Mouse (Mus musculus) midbrain, postnatal 0 days (tissue): Measurements from ENCODE around the gene Ddx39b. TPM values are rescaled to one million over a fixed set of nuclear protein-coding genes. Genes with fewer than 3 reads are reported as not detected.
"Not testable (repeated sequence)": the region's sequence is repeated elsewhere in the genome, so short reads cannot be mapped to it uniquely, and the experiment has no call there.

Experiments
- ATAC-seq: fragments of 200-750 bp; cut with Nextera tagmentation; 2 replicates; pipeline ENCODE4 v1.8.0; 2017; ENCODE audit warnings: moderate number of reproducible peaks, mild to moderate bottlenecking, moderate TSS enrichment, moderate library complexity; ENCODE audit not compliant: low FRiP score
- DNase-seq: peaks from one replicate; pipeline ENCODE4 v3.0.0-alpha.2; 2015; ENCODE audit warnings: low spot score
- H3K27ac ChIP-seq: fragments of 300-500 bp; sonication (generic); 2 replicates; pipeline ENCODE4 v1.5.1; 2014; ENCODE audit warnings: low read depth, mild to moderate bottlenecking, low read length, mixed read lengths
- H3K27me3 ChIP-seq: fragments of 300-500 bp; sonication (generic); 2 replicates; pipeline ENCODE4 v1.6.1; 2014; ENCODE audit warnings: low read length, control low read depth, mixed read lengths; ENCODE audit not compliant: insufficient read depth
- H3K36me3 ChIP-seq: fragments of 300-500 bp; sonication (generic); 2 replicates; pipeline ENCODE4 v1.6.1; 2014; ENCODE audit warnings: low read length, control low read depth, mixed read lengths; ENCODE audit not compliant: insufficient read depth
- H3K4me1 ChIP-seq: fragments of 300-500 bp; sonication (generic); 2 replicates; pipeline ENCODE4 v1.6.1; 2014; ENCODE audit warnings: mild to moderate bottlenecking, control low read depth, antibody characterized with exemption, low read length, mixed read lengths; ENCODE audit not compliant: insufficient read depth
- H3K4me2 ChIP-seq: fragments of 300-500 bp; sonication (generic); 2 replicates; pipeline ENCODE4 v1.6.1; 2014; ENCODE audit warnings: low read depth, mild to moderate bottlenecking, low read length, mixed read lengths; ENCODE audit not compliant: poor library complexity, severe bottlenecking
- H3K4me3 ChIP-seq: fragments of 300-500 bp; sonication (generic); 2 replicates; pipeline ENCODE4 v1.5.1; 2014; ENCODE audit warnings: low read depth, mild to moderate bottlenecking, low read length, moderate library complexity
- H3K9ac ChIP-seq: fragments of 300-500 bp; sonication (generic); replicated peaks from 2 replicates; pipeline ENCODE4 v1.6.1; 2014; ENCODE audit warnings: mild to moderate bottlenecking, low read length, moderate library complexity, mixed read lengths; ENCODE audit not compliant: poor library complexity, severe bottlenecking
- H3K9me3 ChIP-seq: fragments of 300-500 bp; sonication (generic); 2 replicates; pipeline ENCODE4 v1.6.1; 2016; ENCODE audit warnings: low read length, control low read depth
- CTCF ChIP-seq: IDR thresholded peaks from 2 replicates; pipeline ENCODE4 v1.5.1; 2016; ENCODE audit warnings: antibody characterized with exemption, mild to moderate bottlenecking
- WGBS: fragments of 180-500 bp; shearing (Covaris S2); extraction: QIAGEN DNeasy Blood & Tissue Kit; methylation state at CpG from one replicate; pipeline ENCODE4 v1.1.7; 2014; 5-methylcytosine and 5-hydroxymethylcytosine counted together
- polyA plus RNA-seq: library from polyadenylated mRNA; unstranded; fragments of >200 nt; fragmentation: Nextera tagmentation; extraction: Ambion mirVana; gene quantifications from 2 replicates; pipeline ENCODE4 v1.2.1, GENCODE M21; 2015
- total RNA-seq: library from RNA; depleted of rRNA; stranded (reverse); fragments of >200 nt; gene quantifications from 2 replicates; pipeline ENCODE4 v1.2.3, GENCODE M21; 2014

Ddx39b gene
- total and polyA plus RNA-seq, 2 experiments from 2014 or later, result 261 to 329 TPM

GRCm38 (mm10) chr17:35225456-35225855 is 16.1 kb upstream of the Ddx39b start:
- Histone ChIP-seq H3K4me2 (no peak overlapping the region), H3K4me3 (no peak overlapping the region), H3K4me1 (no peaks in the 10 kb centered on the region), H3K9ac (no peak overlapping the region), H3K27ac (no peak overlapping the region), H3K9me3 (no peaks in the 10 kb centered on the region), H3K27me3 (no peaks in the 10 kb centered on the region), H3K36me3 (peaks cover 32% of the 10 kb centered on the region)
- ATAC-seq (no peak), DNase-seq (no peak)
- no peak for TF ChIP-seq CTCF
- 91% methylated on average over 5 of the region's 5 CpGs for WGBS

DNA sequence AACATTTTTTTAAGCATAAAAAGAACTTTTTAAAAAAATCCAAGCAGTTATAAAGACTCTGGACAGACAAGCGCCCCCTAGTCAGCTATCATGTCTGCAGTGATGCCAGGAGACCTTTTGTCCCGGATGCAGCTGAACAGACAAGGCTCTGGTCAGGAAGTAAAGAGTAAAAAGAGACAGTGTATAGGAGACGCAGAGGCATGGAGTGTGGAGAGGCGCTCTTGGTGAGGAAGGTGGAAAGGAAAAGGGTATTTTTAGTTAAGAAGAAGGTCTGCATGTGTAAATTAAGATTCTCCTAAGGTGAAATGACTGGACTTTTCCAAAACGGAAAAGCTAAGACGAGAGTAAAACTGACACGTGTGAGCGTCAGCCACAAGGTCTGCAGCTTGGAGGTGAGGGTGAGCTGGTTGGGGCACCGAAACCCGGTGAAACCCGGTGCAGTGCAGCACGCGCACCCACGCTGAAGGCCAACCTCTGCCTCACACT is 14.9 kb upstream of the Ddx39b start:
- no peak overlapping the region for H3K9ac ChIP-seq
- H3K4me1 ChIP-seq, result no peaks in the 10 kb centered on the region
- peaks cover 33% of the 10 kb centered on the region for H3K36me3 ChIP-seq
- no peaks in the 10 kb centered on the region for H3K27me3 ChIP-seq
- no peak overlapping the region for H3K4me2 ChIP-seq
- ATAC-seq, result no peak
- TF ChIP-seq CTCF, result no peak
- H3K27ac ChIP-seq, result no peak overlapping the region
- DNase-seq, result no peak
- H3K4me3 ChIP-seq, result no peak overlapping the region
- H3K9me3 ChIP-seq, result no peaks in the 10 kb centered on the region
- 84% methylated on average over 14 of the region's 14 CpGs for WGBS

DNA sequence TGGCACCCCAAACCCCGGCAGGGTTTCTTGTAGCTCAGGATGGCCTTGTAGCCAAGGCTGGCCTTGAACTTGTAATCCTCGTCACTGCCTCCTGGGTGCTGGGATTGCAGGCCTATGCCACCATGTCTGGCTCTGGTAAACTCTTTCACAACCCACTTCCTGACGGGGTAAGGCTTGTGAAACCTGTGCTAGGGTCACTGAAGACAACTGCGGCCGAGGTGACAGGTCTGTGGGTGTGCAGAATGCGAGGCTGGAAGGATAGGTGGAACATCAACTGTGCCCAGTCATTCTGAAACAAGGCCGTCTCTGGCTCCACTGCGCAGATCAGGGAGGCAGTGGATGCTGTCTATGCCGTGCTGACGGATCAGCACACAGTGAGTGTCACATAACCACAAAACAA is 10.5 kb upstream of the Ddx39b start:
- H3K36me3 ChIP-seq, result peaks cover 46% of the 10 kb centered on the region
- no peak overlapping the region for H3K4me3 ChIP-seq
- H3K27me3 ChIP-seq, result no peaks in the 10 kb centered on the region
- no peak overlapping the region for H3K9ac ChIP-seq
- no peaks in the 10 kb centered on the region for H3K9me3 ChIP-seq
- peaks cover 5% of the 10 kb centered on the region; the same call in 1 of the 2 replicates for H3K4me1 ChIP-seq
- no peak overlapping the region for H3K4me2 ChIP-seq
- ATAC-seq, result no peak
- H3K27ac ChIP-seq, result no peak overlapping the region
- TF ChIP-seq CTCF, result no peak
- WGBS, result 93% methylated on average over 10 of the region's 10 CpGs
- DNase-seq, result no peak

DNA sequence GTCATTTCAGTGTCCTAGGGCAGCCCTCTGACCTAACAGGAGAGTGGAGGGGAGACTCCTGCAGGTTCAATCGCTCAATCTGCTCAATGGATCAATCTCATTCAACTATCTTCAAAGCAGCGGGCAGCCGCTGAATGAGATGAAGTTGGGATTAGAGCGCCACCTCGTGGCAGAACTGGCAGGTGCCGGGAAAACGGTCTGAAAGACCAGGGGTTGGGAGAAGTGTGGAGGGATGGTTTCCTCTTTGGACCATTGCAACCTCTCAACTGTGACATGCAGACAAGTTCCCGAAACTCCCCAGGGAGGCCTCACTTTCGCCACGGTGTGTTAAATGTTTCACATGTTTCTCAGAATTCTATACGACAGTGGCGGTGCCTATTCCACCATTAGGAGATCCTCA is 9.5 kb upstream of the Ddx39b start:
- Histone ChIP-seq H3K4me2 (no peak overlapping the region; the same call in 1 of the 2 replicates), H3K4me3 (no peak overlapping the region), H3K4me1 (peaks cover 5% of the 10 kb centered on the region; the same call in 1 of the 2 replicates), H3K27ac (no peak overlapping the region), H3K9ac (no peak overlapping the region), H3K27me3 (no peaks in the 10 kb centered on the region), H3K36me3 (peaks cover 46% of the 10 kb centered on the region), H3K9me3 (no peaks in the 10 kb centered on the region)
- peak; percentile 86 for DNase-seq
- no peak for ATAC-seq
- peak; percentile 92 for TF ChIP-seq CTCF
- 10% methylated on average over 12 of the region's 12 CpGs for WGBS

- TF ChIP-seq CTCF, result no peak
- Histone ChIP-seq H3K9ac (no peak overlapping the region), H3K27ac (no peak overlapping the region), H3K4me1 (peaks cover 5% of the 10 kb centered on the region; the same call in 1 of the 2 replicates), H3K36me3 (peaks cover 42% of the 10 kb centered on the region), H3K4me2 (no peak overlapping the region), H3K27me3 (no peaks in the 10 kb centered on the region), H3K9me3 (no peaks in the 10 kb centered on the region), H3K4me3 (no peak overlapping the region)
- ATAC-seq (no peak), DNase-seq (no peak)
- 89% methylated on average over 5 of the region's 5 CpGs for WGBS
Observed at GRCm38 (mm10) chr17:35232659-35233058, 8.9 kb upstream of the Ddx39b start.

- no peak for DNase-seq
- no peak within 1 kb of the TSS for H3K27ac ChIP-seq
- 76% methylated on average over 18 of the region's 18 CpGs for WGBS
Observed at GRCm38 (mm10) chr17:35233114-35233980, 8.2 kb upstream of the Ddx39b start, which contains the start of gene Atp6v1g2. Gene Atp6v1g2, plus strand, starts transcription at chr17:35233660.

DNA sequence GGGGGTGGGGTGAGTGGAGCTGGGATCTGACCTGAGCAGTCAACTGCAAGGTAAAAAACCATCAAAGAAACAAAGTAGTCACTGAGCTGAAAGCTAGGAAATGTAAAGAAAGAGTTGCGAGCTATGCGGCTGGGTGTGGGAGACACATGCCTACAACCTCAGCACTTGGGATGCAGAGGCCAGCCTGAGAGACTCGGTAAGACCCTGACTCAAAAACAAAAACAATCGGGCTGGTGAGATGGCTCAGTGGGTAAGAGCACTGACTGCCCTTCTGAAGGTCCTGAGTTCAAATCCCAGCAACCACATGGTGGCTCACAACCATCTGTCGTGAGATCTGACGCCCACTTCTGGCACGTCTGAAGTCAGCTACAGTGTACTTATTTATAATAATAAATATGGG is 7.5 kb upstream of the Ddx39b start:
- H3K27me3 ChIP-seq, H3K4me2 ChIP-seq, H3K9me3 ChIP-seq, H3K4me3 ChIP-seq, H3K27ac ChIP-seq, H3K4me1 ChIP-seq, DNase-seq, H3K9ac ChIP-seq, ATAC-seq: not testable (repeated sequence)
- H3K36me3 ChIP-seq, result peaks cover 32% of the 10 kb centered on the region
- WGBS, result 84% methylated on average over 7 of the region's 7 CpGs

More at GRCm38 (mm10) chr17:35233114-35233980, 8.2 kb upstream of the Ddx39b start, which contains the start of gene Atp6v1g2:
- Histone ChIP-seq H3K4me1 (peaks cover 5% of the 10 kb centered on the region; the same call in 1 of the 2 replicates), H3K9me3 (no peaks in the 10 kb centered on the region), H3K27me3 (no peaks in the 10 kb centered on the region), H3K4me2 (peak within 1 kb of the TSS; percentile 89; the same call in 1 of the 2 replicates), H3K36me3 (peaks cover 36% of the 10 kb centered on the region), H3K4me3 (peak within 1 kb of the TSS; percentile 42; the same call in 1 of the 2 replicates), H3K9ac (no peak within 1 kb of the TSS)
- TF ChIP-seq CTCF, result no peak
- ATAC-seq, result no peak
